Comparison of ENCODE assay signal across 11 mouse cellular contexts in the genomic region with DNA sequence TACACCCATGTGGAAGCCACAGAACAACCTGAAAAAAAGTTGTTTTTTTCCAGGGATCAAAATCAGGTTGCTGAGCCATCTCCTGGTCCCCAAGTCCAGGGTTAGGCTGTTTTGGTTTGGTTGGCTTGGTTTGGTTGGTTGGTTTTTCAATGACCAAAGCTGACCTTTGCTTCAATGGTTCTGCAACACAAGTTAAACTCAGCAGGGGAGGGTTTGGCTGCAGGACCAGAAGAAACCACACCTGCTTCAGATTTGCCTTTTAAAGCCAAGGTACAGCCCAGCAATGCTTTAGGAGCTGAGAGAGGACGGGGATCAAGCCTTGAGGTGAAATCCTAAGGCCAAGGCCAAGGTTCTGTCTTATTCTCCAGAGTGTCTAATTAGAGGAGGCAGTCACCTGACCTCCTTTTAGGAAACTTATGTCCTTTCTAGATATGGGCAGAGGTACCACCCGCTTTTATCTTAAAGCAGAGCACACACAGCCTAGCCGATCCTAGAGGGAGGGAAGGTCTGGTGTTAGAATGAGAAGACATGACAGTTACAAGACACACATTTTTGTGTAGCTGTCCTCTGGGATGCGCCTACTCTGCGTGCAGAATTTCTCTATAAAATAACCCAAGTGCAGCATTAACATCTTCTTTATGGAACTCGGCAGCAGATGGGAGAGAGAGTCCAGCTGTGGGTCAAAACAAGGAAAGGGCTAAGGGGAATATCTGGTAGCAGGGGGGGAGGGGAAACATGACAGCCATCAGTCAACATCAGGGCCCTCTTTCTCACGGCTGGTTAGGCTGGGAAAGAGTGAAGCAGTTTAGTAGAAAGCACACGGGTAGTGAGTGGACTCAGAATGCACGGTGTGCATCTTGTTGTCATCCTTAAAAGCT. TPM values are rescaled to one million over a fixed set of nuclear protein-coding genes. Genes with fewer than 3 reads are reported as not detected.
DNase-seq lines count a peak whose midpoint lies in the region; ATAC-seq and TF ChIP-seq lines count a peak whose summit lies in the region.
"Had no signal": no experiment of that assay in that cellular context is flagged by ENCODE, and none has a peak within 500 bp of the region (broad histone marks: within the 10 kb centered on the region; RNA-seq: fewer than 3 reads in every experiment).

No protein-coding gene starts in this region.

- H3K36me3 ChIP-seq in MEL (ENCODE audit: control insufficient read depth in 1 of 2, insufficient read depth in 2 of 2, low read length in 2 of 2) = peaks cover 0 to 16% of the 10 kb centered on the region in 2 experiments; a peak in 3 of 4 replicates
- peaks cover 7% of the 10 kb centered on the region; the same call in 1 of the 2 replicates for H3K36me3 ChIP-seq in liver, embryonic 14.5 days (replicated peaks; ENCODE audit: control insufficient read depth, insufficient read depth, low read depth)
- peaks cover 9% of the 10 kb centered on the region for H3K36me3 ChIP-seq in hindbrain, embryonic 10.5 days

- peaks cover 15 to 17% of the 10 kb centered on the region in 2 experiments; a peak in 3 of 4 replicates for H3K4me1 ChIP-seq in MEL (ENCODE audit: control insufficient read depth in 1 of 2, insufficient read depth in 2 of 2, low read length in 2 of 2)
- H3K4me1 ChIP-seq in liver, embryonic 14.5 days (replicated peaks; ENCODE audit: control insufficient read depth in 2 of 2, insufficient read depth in 2 of 2, low read length in 1 of 2) = peaks cover 53 to 64% of the 10 kb centered on the region in 2 experiments
- H3K4me1 ChIP-seq in hindbrain, embryonic 10.5 days (replicated peaks) = peaks cover 56% of the 10 kb centered on the region

- peak overlapping the region; percentile 74 for H3K4me2 ChIP-seq in liver, embryonic 14.5 days (ENCODE audit: low read depth)

- no peak for TF ChIP-seq POLR2A in MEL (IDR thresholded peaks at IDR 0.05; ENCODE audit: control insufficient read depth in 1 of 2, insufficient read depth in 1 of 2, low read depth in 1 of 2, low read length in 2 of 2, poor library complexity in 1 of 2)

- TF ChIP-seq RAD21 in MEL (IDR thresholded peaks at IDR 0.05; ENCODE audit: low read depth, low read length) = no peak

- H3K79me2 ChIP-seq in MEL (ENCODE audit: control insufficient read depth, insufficient read depth, low read length, poor library complexity) = no peaks in the 10 kb centered on the region; the same call in 1 of the 2 replicates

- no peaks in the 10 kb centered on the region for H3K9me3 ChIP-seq in MEL (replicated peaks; ENCODE audit: insufficient read depth, low read length)
- H3K9me3 ChIP-seq in liver, embryonic 14.5 days (ENCODE audit: control insufficient read depth, low read length) = no peaks in the 10 kb centered on the region
- H3K9me3 ChIP-seq in hindbrain, embryonic 10.5 days = no peaks in the 10 kb centered on the region
- H3K9me3 ChIP-seq: forebrain, embryonic 10.5 days had no signal

- no peak overlapping the region for H3K4me3 ChIP-seq in MEL (ENCODE audit: control insufficient read depth in 1 of 2, insufficient read depth in 1 of 2, low read depth in 2 of 2, low read length in 2 of 2)
- peak overlapping the region in 1 of 2 experiments; percentile 26; a peak in 1 of 4 replicates for H3K4me3 ChIP-seq in liver, embryonic 14.5 days (ENCODE audit: insufficient read depth in 1 of 2, low read depth in 2 of 2, low read length in 2 of 2)
- no peak overlapping the region for H3K4me3 ChIP-seq in hindbrain, embryonic 10.5 days
- H3K4me3 ChIP-seq: forebrain, embryonic 10.5 days had no signal

- no peaks in the 10 kb centered on the region for H3K27me3 ChIP-seq in MEL (ENCODE audit: control insufficient read depth in 1 of 2, insufficient read depth in 2 of 2, low read length in 2 of 2)
- H3K27me3 ChIP-seq in liver, embryonic 14.5 days (ENCODE audit: control insufficient read depth, insufficient read depth, low read length) = no peaks in the 10 kb centered on the region
- H3K27me3 ChIP-seq in hindbrain, embryonic 10.5 days (ENCODE audit: insufficient read depth, poor library complexity, severe bottlenecking) = peaks cover 16% of the 10 kb centered on the region
- H3K27me3 ChIP-seq: Patski had no signal

- TF ChIP-seq CTCF in MEL (IDR thresholded peaks at IDR 0.05 in 2 of 3, conservative IDR thresholded peaks at IDR 0.05 in 1 of 3; ENCODE audit: control insufficient read depth in 1 of 3, insufficient read depth in 1 of 3, low read depth in 2 of 3, low read length in 3 of 3, poor library complexity in 1 of 3, severe bottlenecking in 1 of 3) = no peak
- no peak for TF ChIP-seq CTCF in liver, embryonic 14.5 days (IDR thresholded peaks at IDR 0.05; ENCODE audit: low read depth)

- peak; percentile 30 for DNase-seq in adrenal gland, adult 2 months
- no peak for DNase-seq in adrenal gland, postnatal 4 days (ENCODE audit: low spot score in 2 of 2)
- peak; percentile 62 for DNase-seq in MEL (ENCODE audit: low read depth, low spot score)
- peak; percentile 85 to 92 for DNase-seq in kidney, adult 8-10 months
- peak; percentile 68 to 73 (median 71) for DNase-seq in liver, embryonic 14.5 days (ENCODE audit: low read depth in 3 of 3, low spot score in 3 of 3)
- no peak for DNase-seq in hindbrain, embryonic 10.5 days (ENCODE audit: low spot score)
- no peak for DNase-seq in Muller cell, postnatal 12 days (ENCODE audit: inconsistent ontology term)
- no peak for DNase-seq in testis, postnatal 10 days (ENCODE audit: low spot score)
- DNase-seq: lung, postnatal 10 days had no signal

- peak; percentile 90 for ATAC-seq in liver, embryonic 14.5 days (ENCODE audit: insufficient read depth)
- ATAC-seq: Patski had no signal

- TF ChIP-seq EP300 in MEL (IDR thresholded peaks at IDR 0.05; ENCODE audit: low read depth in 1 of 2, low read length in 2 of 2) = peak; percentile 52 to 63; a peak in 2 of 4 replicates
- TF ChIP-seq EP300 in liver, embryonic 14.5 days (IDR thresholded peaks at IDR 0.05; ENCODE audit: low read depth) = peak; percentile 85

- peak overlapping the region; percentile 48; the same call in 1 of the 2 replicates for H3K27ac ChIP-seq in MEL (ENCODE audit: control insufficient read depth, low read depth, low read length)
- peak overlapping the region; percentile 87 for H3K27ac ChIP-seq in liver, embryonic 14.5 days
- no peak overlapping the region for H3K27ac ChIP-seq in hindbrain, embryonic 10.5 days

- 25% methylated on average over 9 of the region's 9 CpGs for WGBS in liver, embryonic 14.5 days (ENCODE audit: insufficient replicate concordance)
- 44% methylated on average over 9 of the region's 9 CpGs for WGBS in hindbrain, embryonic 10.5 days

- H3K9ac ChIP-seq in MEL (ENCODE audit: control insufficient read depth, low read depth, low read length, poor library complexity, severe bottlenecking) = no peak overlapping the region
- peak overlapping the region; percentile 68 for H3K9ac ChIP-seq in liver, embryonic 14.5 days (replicated peaks)

TF ChIP-seq in MEL, 35 proteins besides CTCF, POLR2A, EP300 and RAD21 (continues in another document):
- no peak for TF ChIP-seq SMC3 (IDR thresholded peaks at IDR 0.05; ENCODE audit: low read depth, low read length)
- no peak for TF ChIP-seq JUND (IDR thresholded peaks at IDR 0.05; ENCODE audit: low read depth, low read length)
- no peak for TF ChIP-seq POLR2AphosphoS5 (IDR thresholded peaks at IDR 0.05; ENCODE audit: borderline replicate concordance, low read depth, low read length)
- peak; percentile 87 for TF ChIP-seq USF1 (IDR thresholded peaks at IDR 0.05; ENCODE audit: low read depth, low read length)
- no peak for TF ChIP-seq UBTF (IDR thresholded peaks at IDR 0.05; ENCODE audit: borderline replicate concordance, insufficient read depth, low read depth, low read length)
- TF ChIP-seq NELFE (IDR thresholded peaks at IDR 0.05; ENCODE audit: low read depth, low read length) = no peak
- TF ChIP-seq TAL1 (IDR thresholded peaks at IDR 0.05; ENCODE audit: low read length) = peak; percentile 63
- TF ChIP-seq POLR2AphosphoS2 (IDR thresholded peaks at IDR 0.05; ENCODE audit: low read length) = no peak
- TF ChIP-seq GABPA (IDR thresholded peaks at IDR 0.05; ENCODE audit: low read depth, low read length) = no peak
- no peak for TF ChIP-seq MEF2A (IDR thresholded peaks at IDR 0.05; ENCODE audit: extremely low read depth, insufficient replicate concordance, low read depth, low read length, poor library complexity, severe bottlenecking)
- TF ChIP-seq RCOR1 (IDR thresholded peaks at IDR 0.05; ENCODE audit: low read depth, low read length) = 0 out of 2 replicates have a peak, but pooled peaks have one; percentile 26
- TF ChIP-seq MYB (IDR thresholded peaks at IDR 0.05; ENCODE audit: low read depth, low read length) = no peak
- no peak for TF ChIP-seq KAT2A (conservative IDR thresholded peaks at IDR 0.05; ENCODE audit: low read depth, low read length)
- TF ChIP-seq MAZ (IDR thresholded peaks at IDR 0.05; ENCODE audit: low read depth, low read length) = no peak
- TF ChIP-seq ETS1 (IDR thresholded peaks at IDR 0.05; ENCODE audit: low read depth, low read length) = peak; percentile 37; the same call in 1 of the 2 replicates
- peak; percentile 76 for TF ChIP-seq BHLHE40 (IDR thresholded peaks at IDR 0.05; ENCODE audit: borderline replicate concordance, low read depth, low read length)
- TF ChIP-seq USF2 (IDR thresholded peaks at IDR 0.05; ENCODE audit: borderline replicate concordance in 1 of 2, insufficient read depth in 1 of 2, low read depth in 1 of 2, low read length in 2 of 2) = 0 out of 4 replicates have a peak, but pooled peaks of 1 of the 2 experiments have one; percentile 10
- no peak for TF ChIP-seq HCFC1 (IDR thresholded peaks at IDR 0.05; ENCODE audit: low read depth, low read length)
- no peak for TF ChIP-seq CHD1 (IDR thresholded peaks at IDR 0.05; ENCODE audit: low read depth, low read length)
- no peak for TF ChIP-seq ELF1 (IDR thresholded peaks at IDR 0.05; ENCODE audit: low read depth, low read length)
- no peak for TF ChIP-seq CHD2 (IDR thresholded peaks at IDR 0.05; ENCODE audit: low read length)
- no peak for TF ChIP-seq SIN3A (IDR thresholded peaks at IDR 0.05; ENCODE audit: low read length)
- TF ChIP-seq TBP (IDR thresholded peaks at IDR 0.05; ENCODE audit: low read depth, low read length) = no peak
- no peak for TF ChIP-seq MYC (IDR thresholded peaks at IDR 0.05; ENCODE audit: low read depth, low read length)

RNA-seq across cellular contexts. Expression of a gene that starts 10.3 kb away (rescaled TPM):
- 100 to 1,000 TPM in 1 of 2 experiments, 10 to 100 TPM in 1; 48.7 to 154 TPM for total RNA-seq in adrenal gland, adult 2 months (2021)
- 71.0 and 106 TPM in 2 replicates for polyA plus RNA-seq in adrenal gland, adult 2 months (2012; rRNA removed)
- total RNA-seq in adrenal gland, postnatal 4 days (2021) = 10 to 100 TPM; 52.3 to 55.3 TPM
- total RNA-seq in MEL (2012; rRNA removed) = 4.7 and 5.2 TPM in 2 replicates
- 10 to 100 TPM in 1 of 2 experiments, not detected in 1; 13.9 TPM for polyA plus RNA-seq in MEL (2012; ENCODE audit: insufficient read depth in 1 of 2, insufficient read length in 2 of 2, low read depth in 1 of 2, low replicate concordance in 2 of 2, missing spikeins in 1 of 2)
- 6.7 and 8.8 TPM in 2 replicates for polyA plus RNA-seq in liver, embryonic 14.5 days (2012; rRNA removed)
- 5.0 and 6.6 TPM in 2 replicates for polyA plus RNA-seq in liver, embryonic 14.5 days (2014; fragmentation: Nextera tagmentation; extraction: Ambion mirVana)
- 3.2 and 3.7 TPM in 2 replicates for polyA plus RNA-seq in hindbrain, embryonic 10.5 days (2016; fragmentation: Nextera tagmentation; extraction: Ambion mirVana)

Comparison
In these comparisons a context has a peak if more than half of its experiments do, and no peak if none do; other contexts are left out.
1. DNase-seq: peak in adrenal gland, adult 2 months (single experiment), MEL (single experiment), kidney, adult 8-10 months (2 of 2) and liver, embryonic 14.5 days (3 of 3); none in adrenal gland, postnatal 4 days (0 of 2), hindbrain, embryonic 10.5 days (single experiment), Muller cell, postnatal 12 days (single experiment) and testis, postnatal 10 days (single experiment).